Mouse (Mus musculus): Measurements from ENCODE around the gene Vipas39.

- no peak for TF ChIP-seq POLR2A (IDR thresholded peaks at IDR 0.05; ENCODE audit: insufficient read depth, low read depth, low read length)
- TF ChIP-seq CTCF (IDR thresholded peaks at IDR 0.05): no peak
- no peak for TF ChIP-seq EP300 (IDR thresholded peaks at IDR 0.05; ENCODE audit: insufficient read depth, low read depth, low read length)
Observed at GRCm38 (mm10) chr12:87274853-87275831, 9.1 kb upstream of the Vipas39 start.

Data from heart, adult 2 months (tissue).